Mouse (Mus musculus) brain, embryonic 14.5 days (tissue): ENCODE results near the gene Nptx2.

Experiments
- CTCF ChIP-seq: fragments of 200-500 bp; IDR thresholded peaks from 2 replicates; pipeline ENCODE4 v1.5.1; 2012; ENCODE audit warnings: inconsistent platforms, mild to moderate bottlenecking, moderate library complexity, borderline replicate concordance; ENCODE audit not compliant: insufficient read depth, insufficient read length; ENCODE audit errors: extremely low read depth
- POLR2A ChIP-seq: fragments of 200-500 bp; IDR thresholded peaks from 2 replicates; pipeline ENCODE4 v1.6.1; 2012; ENCODE audit warnings: mild to moderate bottlenecking, inconsistent platforms, borderline replicate concordance; ENCODE audit not compliant: poor library complexity, insufficient read depth, insufficient read length, severe bottlenecking; ENCODE audit errors: extremely low read depth

GRCm38 (mm10) chr5:144550003-144550402 is 4.3 kb downstream of the Nptx2 start:
- no peak for TF ChIP-seq POLR2A
- no peak for TF ChIP-seq CTCF
